Mouse (Mus musculus) skeletal muscle tissue, adult 2 months (tissue): ENCODE results near the gene Vamp5.

Source experiments
- DNase-seq: peaks from one replicate; pipeline ENCODE4 v3.0.0-alpha.2; 2012; ENCODE audit warnings: low read depth, low spot score

The Vamp5 gene

DNA sequence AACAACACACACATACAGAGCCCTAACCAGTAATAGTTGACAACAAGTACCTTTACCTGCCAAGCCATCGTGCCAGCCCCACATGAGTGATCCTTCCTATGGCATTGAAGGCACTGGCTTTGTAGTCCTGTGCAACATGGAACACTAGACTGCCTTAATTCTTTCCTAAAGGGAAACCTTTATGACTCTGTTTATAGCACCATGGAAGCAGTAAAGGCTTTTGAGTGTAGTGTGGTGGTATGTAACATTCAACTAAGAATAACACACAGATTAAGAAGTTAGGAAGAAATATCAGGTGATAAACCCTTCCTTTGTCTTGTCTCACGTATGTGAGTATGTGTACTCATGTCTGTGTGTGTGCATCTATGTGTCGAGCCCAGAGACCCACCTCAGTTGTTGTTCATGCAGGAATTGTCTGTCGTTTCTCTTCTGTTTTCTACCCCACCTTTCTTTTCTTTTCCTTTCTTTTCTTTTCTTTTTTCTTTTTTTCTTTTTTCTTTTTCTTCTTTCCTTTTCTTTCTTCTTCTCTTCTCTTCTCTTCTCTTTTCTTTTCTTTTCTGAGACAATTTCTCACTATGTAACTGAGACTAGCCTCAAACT lies 13.3 kb downstream of the Vamp5 start, which contains the start of gene Rnf181:
TSS of gene Rnf181 (minus strand) at position 113 of the 600 bp plus-strand sequence.
- DNase-seq: no peak

DNA sequence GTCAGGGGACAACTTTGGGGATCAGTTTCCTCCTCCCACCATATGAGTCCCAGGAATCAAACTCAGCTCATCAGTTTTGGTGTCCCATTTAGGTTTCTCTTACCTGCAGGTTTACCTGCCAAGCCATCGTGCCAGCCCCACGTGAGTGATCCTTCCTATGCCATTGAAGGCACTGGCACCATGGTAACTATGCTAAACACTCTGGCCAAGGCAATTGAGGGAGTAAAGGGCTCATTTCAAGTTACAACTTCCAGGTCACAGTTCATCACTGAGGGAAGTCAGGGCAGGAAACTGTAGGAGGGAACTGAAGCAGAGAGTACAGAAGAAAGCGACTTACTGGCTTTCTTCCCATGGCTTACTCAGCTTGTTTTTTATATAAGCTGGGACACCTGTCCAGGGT lies 14.0 kb downstream of the Vamp5 start:
- no peak for DNase-seq

DNA sequence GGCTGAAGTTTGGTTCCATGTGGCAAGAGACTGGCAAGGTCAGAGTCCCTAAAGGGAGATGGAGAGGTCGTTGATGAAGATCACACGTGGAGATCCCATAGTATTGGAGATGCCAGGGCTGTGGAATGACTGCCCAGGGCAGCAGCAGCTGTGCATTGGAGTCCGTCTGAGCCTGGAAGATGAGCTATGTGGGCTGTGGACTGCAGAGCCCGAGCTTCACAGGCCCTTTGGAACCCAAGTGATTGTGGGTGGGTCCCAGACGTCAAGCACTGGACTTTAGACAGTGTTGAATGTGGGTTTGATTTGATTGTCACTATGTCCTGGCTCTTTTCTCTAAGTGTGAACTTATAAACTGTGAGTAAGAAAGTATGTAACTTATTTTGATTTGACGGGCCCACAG lies 15.3 kb downstream of the Vamp5 start:
- DNase-seq: no peak

DNA sequence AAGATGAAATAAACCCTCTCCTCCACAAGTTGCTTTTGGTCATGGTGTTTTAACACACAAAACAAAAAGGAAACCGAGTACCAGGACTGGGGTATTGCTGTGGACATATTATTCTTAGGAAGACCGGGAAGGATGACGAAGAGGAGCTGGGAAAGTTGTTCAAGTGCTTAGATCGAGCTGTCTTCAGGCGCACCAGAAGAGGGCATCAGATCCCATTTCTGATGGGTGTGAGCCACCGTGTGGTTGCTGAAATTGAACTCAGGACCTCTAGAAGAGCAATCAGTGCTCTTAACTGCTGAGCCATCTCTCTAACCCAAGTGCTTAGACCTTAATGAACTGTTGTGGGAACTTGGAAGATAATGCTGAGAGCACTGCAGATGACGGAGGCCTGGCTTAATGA lies 16.3 kb downstream of the Vamp5 start:
- DNase-seq: no peak

DNA sequence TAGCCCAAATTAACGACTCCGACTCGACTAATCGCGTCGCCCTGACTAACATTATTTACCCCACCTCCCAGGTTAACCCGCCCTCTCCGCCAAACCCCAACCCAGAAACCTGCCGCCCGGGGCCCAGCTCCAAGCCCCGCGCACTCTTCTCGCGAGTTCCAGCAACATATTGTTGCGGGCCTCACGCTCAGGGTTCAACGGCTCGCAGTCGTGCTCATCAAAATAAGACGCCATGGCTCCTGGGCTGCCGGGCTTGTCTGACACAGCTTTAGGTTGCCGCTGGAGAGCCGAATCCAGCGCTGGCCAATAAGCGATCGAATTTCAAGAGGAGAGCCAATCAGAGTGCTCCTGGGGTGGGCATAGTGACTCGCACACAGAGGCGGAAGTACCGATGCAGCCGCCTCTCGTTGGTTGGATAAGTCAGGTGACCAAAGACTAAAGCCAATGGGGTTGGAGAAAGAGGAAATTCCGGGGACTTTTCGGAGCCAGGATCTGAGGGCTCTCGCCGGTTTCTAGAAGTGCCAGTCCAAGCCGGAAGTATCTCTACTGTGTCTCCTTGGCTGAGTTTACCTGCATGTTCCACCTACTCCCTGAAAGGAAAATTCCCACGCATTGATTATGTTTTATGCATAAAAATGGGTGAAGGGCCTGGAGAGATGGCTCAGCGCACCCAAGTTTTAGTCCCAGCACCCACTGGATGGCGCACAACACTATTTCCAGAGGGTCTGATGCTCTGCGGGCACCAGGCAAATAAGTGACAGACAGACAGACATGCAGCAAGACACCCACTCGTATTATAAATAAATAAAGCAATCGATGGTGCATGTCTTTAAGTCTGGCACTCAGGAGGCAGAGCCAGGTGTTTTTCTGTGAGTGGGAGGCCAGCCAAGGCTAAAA lies 17.9 kb downstream of the Vamp5 start:
- peak; percentile 97 for DNase-seq

DNA sequence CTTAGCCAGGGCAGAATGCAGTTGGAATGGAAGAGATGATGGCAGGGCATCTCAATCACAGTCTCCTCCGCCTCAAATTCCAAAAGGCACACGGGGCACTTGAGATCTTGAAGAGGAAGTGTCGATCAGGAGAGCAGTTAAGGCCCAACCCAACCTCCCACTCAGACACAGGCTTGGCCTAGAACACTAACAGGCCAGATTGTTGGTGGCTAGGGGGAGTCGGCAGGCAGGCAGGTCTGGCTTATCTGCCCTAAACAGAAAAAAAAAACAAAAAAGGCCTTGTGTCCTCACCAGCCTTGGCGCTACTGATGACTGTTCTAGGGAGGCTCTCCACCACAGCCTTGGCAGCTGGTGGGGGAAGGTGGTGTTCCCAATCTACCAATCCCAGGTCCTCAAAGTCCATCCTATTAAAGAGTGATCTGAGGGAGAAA lies 19.1 kb downstream of the Vamp5 start:
- DNase-seq: no peak

DNA sequence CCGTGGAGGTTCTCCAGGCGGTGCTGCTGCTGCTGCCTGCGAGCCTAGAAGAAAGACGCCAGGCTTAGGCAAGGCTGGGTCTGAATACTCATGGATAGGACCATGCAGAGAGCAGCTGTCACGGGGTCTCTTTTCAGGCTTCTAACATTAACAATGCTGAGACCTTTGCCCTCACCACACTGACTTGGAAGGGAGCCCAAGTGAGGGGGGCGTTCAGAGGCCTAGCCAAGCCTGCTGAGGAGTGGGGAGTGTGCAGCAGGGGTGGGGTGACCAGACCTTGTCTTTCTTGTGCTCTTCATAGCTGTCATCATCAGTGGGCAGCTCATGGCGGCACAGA lies 19.7 kb downstream of the Vamp5 start:
- no peak for DNase-seq

DNA sequence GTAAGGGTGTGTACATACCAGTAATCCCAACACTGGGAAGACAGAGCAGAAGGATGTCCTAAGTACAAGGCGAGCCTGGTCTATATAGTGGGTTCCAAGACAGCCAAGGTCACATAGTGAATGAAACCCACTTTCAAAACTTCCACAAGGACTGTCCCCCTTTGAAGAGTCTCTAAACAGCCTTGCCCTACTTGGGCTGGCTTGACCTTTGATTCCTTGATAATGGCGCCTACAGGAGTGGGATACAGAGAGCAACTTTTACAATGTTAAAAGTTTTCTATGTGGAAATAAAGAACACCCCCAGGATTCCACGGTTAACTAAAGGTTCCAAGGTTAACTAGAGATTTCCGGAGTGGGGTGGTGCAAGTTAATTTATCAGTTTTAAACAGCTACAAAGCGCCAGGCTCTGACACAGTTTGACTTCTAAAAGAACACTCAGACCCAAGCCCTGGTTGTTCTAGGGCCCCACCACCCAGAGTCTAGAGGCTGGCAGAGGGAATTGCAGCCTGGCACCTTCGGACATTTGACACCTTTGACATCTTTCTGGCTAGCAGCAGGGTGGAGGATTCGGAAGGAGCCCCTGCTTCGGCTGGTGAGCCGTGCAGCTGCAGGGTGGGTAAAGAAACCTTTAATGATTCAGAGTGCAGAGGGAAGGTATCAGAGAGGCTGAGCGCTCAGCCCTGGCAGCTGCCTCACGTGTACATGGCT lies 20.2 kb downstream of the Vamp5 start:
- DNase-seq: no peak

DNA sequence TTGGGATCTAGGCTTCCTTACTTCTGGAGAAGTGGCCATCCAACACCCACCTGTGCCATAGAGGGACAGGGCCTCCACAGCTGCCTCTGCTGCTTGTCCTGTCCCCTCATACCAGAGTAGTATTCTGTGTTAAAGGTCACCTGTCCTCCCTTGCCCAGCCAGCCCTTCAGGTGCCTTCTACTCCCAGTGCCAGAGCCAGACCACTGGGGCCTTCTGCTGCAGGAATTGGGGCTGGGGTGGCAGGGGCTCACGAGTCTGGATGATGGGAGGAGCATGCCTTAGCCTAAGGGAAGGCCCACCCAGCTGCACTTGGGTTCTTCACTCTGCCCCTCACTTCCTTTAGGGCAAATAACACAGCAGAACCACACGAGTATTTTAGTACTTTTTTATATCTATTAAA lies 20.9 kb downstream of the Vamp5 start:
- no peak for DNase-seq

DNA sequence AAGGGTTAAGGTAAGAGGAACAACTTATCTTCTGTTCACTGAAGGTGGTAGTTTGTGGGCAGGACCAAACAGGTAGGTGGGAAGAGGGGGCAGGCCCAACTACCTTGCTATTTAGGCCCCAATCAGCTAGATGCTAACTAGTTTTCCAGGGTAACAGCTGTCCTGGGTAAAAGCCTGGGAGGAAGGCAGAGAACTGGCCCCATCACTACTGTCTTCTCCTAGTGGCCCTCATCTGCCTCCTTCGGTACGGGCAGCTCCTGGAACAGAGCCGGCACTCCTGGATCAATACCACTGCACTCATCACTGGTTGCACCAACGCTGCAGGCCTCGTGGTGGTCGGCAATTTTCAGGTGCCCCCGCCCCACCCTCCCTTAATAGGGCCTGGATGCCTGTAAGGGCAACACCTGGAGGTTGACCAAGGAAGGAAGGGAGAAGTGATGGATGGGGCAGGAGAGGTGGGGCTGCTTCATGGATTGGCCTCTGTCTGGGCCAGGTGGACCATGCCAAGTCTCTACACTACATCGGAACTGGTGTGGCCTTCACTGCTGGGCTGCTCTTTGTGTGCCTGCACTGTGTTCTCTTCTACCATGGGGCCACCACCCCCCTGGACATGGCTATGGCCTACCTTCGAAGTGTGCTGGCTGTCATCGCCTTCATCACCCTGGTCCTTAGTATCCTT lies 22.0 kb downstream of the Vamp5 start:
- no peak for DNase-seq

DNA sequence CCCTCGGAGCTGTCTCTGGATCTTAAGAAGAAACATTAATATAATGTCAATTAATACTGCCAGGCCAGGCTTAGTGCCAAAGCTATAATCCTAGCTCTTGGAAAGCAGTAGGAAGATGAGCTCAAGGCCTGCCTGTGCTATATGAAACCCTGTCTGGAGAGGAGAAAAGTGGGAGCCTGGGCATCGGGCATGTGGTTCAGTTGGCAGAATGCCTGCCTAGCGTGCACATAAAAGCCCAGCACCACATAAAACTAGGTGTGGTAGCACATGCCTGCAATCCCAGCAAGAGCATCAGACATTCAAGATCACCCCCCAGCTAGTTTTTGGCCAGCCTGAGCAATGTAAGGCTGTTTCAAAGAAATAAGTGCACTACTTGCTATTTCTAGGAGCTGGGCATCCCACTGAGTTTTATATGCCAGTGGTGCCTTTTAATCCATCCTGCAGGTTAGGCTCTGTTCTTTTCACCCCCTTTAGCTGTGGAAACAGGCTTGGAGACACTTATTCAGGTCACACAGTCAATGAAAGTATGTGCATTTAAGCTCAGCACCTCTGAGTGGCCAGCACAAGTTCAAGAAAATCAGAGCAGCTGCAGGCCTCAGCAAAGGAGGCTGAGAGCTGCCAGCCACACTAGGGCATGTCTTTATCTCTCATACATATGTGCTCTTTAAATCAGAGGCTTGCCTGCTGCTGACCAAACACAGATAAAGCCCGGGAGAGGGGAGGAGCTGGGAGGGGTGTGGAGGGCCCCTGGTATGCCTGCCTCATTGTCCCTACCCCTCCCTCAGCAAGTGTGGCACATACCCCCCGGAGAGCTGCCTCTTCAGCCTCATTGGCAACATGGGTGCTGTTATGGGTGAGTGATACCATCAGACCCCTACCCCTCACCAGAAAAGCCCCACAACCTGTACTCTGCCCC lies 22.8 kb downstream of the Vamp5 start:
- no peak for DNase-seq

DNA sequence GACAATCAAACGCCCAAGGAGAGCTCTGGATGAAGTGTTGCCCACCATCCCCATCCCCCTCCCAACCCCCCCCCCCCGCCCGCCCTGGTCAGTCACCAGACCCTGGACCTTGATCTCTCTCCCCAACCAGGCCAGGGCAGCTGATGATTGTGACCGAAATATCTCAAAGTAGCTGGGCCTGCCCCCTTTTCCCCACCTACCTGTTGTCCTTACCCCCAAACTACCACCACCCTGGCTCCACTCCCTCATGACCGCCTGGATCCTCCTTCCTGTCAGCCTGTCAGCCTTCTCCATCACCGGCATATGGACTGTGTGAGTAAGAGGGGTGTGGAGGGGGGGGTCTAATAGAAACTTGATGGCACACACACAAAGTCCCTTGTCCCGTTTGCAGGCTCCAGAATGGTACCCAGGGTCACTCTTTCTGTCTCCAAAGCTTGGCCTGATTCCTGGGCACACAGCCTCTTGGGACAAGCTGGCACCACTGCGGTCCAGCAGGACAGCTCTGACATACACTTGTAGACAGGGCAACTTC lies 24.2 kb downstream of the Vamp5 start:
- DNase-seq: no peak

DNA sequence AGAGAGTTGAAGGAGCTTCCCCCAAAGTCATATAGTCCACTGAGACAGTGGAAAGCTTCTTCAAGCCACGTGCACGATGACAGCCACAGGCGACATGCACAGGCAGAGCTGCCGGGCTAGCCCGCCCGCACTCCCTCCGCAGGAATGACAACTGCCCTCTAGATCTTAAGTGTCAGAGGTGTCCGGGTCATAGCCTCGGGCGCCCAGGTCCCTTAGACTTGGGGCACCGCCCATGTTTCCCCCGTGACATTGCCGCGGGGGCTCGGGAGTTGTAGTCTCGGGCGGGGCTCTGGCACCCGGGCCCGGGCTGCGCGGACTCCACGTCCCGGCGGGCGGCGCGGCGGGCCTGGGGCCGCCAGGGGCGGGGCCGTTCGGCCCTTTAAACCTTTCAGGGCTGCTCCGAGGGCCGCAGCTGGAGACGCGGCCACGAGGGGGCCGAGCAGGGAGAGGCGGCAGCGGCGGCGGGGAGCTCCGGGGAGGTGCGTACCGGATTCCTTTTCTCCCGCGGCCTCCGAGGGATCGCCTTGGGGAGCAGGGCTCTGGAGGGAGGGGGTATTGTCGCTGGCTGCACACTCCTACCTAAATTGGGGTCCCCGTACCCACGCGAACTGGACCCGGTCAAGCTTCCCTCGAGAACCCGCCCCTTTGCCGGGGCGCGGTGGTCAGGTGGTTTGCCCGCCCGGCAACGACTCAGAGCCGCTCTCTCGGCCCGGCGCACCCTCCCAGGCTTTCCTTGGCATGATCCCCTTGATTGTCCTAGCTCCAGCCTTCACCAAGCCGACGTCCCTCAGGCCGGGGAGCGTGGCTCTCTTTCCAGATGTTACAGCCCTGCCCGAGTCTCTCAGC lies 25.0 kb downstream of the Vamp5 start, which contains the start of gene Tmem150a:
TSS of gene Tmem150a (plus strand) at position 382 of the 846 bp plus-strand sequence.
- DNase-seq: peak; percentile 94

DNA sequence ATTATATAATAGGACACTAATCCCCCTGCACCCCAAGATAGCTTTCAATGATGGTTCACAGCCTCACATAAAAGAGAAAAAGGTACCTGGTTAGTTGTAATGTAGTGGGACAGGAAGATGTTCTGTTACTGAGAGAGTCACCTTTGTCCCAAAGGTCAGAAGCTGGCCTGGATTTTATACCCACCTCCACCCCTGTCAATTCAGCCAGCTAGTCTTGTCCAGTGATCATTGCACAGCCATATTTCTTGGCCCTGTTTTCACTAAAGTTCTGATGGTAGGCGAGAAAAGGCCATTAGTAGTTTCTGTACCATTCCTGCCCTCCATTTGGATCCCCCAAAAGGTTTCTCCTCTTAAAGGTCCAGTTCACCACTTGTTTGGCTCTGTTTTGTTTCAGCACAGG lies 26.2 kb downstream of the Vamp5 start:
- DNase-seq: no peak

DNA sequence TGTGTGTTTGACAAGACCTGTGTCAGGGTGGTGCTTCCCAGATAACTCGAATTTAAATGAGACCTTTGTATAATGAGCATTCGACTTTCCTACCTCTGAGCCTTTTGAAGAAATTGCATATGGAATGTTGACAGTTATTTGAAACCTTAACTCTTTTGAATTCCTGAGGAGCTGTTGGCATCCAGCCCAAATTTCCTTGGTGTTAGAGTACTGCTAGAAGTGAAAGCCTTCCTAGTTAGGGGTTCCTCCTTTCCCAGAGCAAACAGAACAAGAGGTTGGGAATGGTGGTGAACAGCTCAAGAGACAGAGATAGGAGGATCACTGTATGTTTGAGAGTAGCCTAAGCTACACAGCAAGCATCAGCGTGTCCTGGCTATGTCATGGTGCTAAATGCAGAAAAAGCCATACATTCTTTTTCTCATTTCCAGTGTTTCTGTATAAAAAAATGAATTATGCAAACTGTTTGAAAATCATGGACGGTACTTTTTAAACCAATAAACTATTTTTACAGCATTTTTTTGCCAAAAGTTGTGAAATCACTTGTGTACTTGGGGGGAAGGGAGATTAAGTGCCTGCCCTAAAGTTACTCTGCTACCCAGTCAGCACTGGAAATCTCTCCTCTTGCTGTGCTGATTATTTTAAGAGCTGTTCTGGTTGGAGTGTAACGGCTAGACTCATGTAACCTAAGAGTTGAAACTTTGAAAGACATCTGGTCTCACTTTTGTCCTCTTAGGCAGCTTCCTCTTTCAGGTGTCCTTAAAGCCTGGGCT lies 27.4 kb downstream of the Vamp5 start:
- no peak for DNase-seq

DNA sequence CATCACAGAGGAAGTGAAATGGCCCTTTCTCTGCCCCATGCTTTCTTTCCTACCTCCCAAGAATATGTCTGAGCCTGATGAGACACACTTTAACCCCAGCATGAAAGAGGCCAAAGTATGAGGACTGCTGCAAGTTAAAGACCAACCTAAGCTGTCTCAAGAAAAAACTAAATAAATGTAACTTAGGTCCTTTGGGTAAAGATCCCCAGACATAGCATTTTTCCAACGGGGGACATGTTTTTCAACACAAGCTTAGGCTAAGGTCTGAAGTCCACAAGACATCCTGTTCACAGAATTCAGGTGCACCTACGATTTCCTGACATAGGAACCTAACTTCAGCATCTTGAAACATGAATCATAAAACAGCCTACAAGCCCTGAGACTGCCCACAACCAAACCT lies 30.1 kb downstream of the Vamp5 start:
- no peak for DNase-seq

DNA sequence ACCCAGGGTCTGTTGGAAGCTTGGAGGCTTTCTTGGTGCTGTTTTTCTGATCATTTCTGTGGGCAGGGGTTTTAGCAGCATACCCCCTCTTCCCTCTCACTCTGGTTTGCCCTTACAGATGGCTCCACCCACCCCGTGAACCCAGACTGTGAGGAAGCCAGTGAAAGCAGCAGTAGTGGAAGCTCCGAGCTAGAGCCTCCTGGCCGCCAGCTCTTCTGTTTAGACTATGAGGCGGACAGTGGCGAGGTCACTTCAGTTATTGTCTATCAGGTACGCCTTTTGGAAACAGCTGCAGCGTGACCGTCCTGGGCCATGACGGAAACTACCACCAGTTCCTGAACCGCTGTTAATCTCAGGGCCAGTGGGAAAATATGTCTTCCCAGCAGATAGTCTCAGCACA lies 31.9 kb downstream of the Vamp5 start:
- no peak for DNase-seq

DNA sequence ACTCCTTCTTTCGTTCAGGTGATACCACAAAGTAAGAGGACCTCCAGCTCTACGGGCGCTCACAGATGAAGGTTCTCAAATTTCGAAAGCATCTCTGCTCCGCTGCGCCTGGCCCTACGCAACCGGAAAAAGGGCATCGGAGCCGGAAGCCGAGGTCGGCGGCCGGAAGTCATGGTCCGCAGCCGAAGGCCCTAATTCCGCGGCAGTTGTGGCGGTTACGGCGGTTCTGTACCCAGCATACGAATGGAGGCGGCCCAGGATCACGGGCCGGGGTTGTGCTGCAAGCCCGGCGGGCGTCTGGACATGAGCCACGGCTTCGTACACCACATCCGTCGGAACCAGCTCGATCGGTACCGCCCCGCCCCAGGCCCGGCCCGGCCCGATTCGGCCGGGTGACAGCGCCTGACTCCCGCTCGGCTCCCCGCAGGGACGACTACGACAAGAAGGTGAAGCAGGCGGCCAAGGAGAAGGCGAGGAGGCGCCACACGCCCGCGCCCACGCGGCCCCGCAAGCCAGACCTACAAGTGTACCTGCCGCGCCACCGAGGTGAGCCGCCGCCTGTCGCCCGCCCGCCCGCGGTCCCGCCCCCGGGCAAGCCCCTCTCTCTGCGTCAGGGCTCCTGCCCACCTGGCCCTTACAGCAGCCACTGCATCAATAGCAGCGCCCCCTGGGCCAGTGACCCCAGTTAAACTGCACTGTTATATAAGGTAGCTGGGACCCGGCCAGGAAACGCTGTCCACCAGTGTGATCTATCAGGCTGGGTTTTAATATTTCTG lies 32.9 kb downstream of the Vamp5 start, which contains the start of gene 0610030E20Rik:
TSS of gene 0610030E20Rik (plus strand) at position 152 of the 776 bp plus-strand sequence.
- peak; percentile 86 for DNase-seq
